Mouse (Mus musculus): ENCODE results near the gene Wfdc6b. TPM values are rescaled to one million over a fixed set of nuclear protein-coding genes. Genes with fewer than 3 reads are reported as not detected.

The Wfdc6b gene
- total and polyA plus RNA-seq, 2 experiments from 2014 or later, result not detected

DNA sequence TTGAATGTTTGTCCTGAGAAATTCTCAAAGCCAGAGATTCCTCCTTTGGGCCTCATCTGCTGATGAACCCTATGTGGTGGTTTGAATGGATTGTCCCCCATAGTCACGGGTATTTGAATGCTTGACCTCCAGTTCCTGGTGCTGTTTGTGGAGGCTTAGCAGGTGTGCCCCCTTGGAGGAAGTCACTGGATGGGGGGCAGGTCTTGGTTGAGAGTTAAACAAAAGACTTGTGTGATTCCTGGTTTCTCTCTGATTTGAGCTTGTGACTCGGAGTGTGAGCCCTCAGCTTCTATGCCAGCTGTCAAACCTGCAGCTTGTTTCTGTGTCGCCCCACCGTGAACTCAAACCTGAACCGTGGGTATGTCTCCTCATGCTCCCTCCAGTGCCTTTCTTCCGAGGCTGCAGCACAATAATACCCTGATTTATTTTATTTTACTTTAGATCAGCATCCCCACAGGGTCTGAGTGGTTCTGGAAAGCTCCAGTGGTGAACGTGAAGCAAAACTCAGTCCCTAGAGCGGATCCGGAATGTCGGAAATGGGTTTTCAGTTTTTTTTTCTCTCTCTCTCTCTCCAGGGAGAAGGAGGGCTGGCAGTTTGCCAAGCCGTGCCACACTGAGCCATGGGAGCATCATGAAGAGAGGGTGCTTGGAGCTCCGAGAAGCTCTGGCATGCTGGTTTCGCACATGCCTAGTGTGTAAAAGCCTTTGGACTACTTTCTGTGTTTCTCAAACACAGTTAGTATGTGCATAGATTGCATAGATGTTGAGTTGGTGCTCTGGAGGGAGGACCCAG, 28.8 kb downstream of the Wfdc6b start:
- H3K27me3 ChIP-seq (ENCODE audit: control insufficient read depth, insufficient read depth, low read length), result no peaks in the 10 kb centered on the region
- ATAC-seq (ENCODE audit: insufficient read depth, low read depth) (no peak), DNase-seq (ENCODE audit: low spot score) (no peak)
- no peaks in the 10 kb centered on the region for H3K36me3 ChIP-seq (replicated peaks; ENCODE audit: control insufficient read depth, insufficient read depth, low read length)
- H3K9ac ChIP-seq (replicated peaks; ENCODE audit: low read depth, low read length), result no peak overlapping the region
- H3K9me3 ChIP-seq (replicated peaks; ENCODE audit: control insufficient read depth, low read length), result 0 out of 2 replicates have a peak, but pooled peaks cover 3% of the 10 kb centered on the region
- no peaks in the 10 kb centered on the region for H3K4me1 ChIP-seq (ENCODE audit: control insufficient read depth, insufficient read depth)
- H3K4me2 ChIP-seq (ENCODE audit: low read depth, low read length), result no peak overlapping the region
- TF ChIP-seq CTCF (IDR thresholded peaks at IDR 0.05; ENCODE audit: low read depth) (no peak), EP300 (IDR thresholded peaks at IDR 0.05; ENCODE audit: low read depth) (no peak)
- WGBS, result 70% methylated on average over 13 of the region's 13 CpGs
- no peak overlapping the region for H3K27ac ChIP-seq (ENCODE audit: low read depth)
- no peak overlapping the region for H3K4me3 ChIP-seq (ENCODE audit: low read depth, low read length)

DNA sequence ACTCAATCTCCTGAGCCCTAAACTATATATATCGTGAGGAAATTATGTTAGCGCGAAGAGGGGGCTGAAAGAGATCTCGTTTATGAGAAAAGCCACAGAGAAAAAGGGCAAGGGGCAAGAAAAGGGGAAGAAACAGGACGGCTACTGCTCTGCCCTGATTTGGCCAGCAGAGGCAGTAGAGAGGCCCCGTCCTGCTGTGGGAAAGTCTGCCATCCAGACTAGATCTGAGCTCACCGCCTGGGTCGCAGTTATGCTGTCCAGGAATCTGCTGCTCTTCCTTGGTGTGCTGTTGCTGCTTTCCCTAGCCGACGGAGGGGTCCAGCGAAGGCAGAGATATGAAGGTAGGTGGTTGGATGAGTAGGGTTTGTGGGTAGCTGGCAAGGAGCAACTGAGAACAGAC, 42.5 kb downstream of the Wfdc6b start, which contains the start of gene Wfdc10:
Gene Wfdc10 (plus strand): TSS at position 189 of the 400 bp plus-strand sequence.
- H3K4me3 ChIP-seq (ENCODE audit: low read depth, low read length), result no peak within 1 kb of the TSS
- no peaks in the 10 kb centered on the region for H3K27me3 ChIP-seq (ENCODE audit: control insufficient read depth, insufficient read depth, low read length)
- ATAC-seq (ENCODE audit: insufficient read depth, low read depth) (no peak), DNase-seq (ENCODE audit: low spot score) (peak; percentile 49)
- TF ChIP-seq EP300 (IDR thresholded peaks at IDR 0.05; ENCODE audit: low read depth), result no peak
- peak; percentile 70 for TF ChIP-seq CTCF (IDR thresholded peaks at IDR 0.05; ENCODE audit: low read depth)
- no peaks in the 10 kb centered on the region for H3K36me3 ChIP-seq (replicated peaks; ENCODE audit: control insufficient read depth, insufficient read depth, low read length)
- H3K4me2 ChIP-seq (ENCODE audit: low read depth, low read length), result no peak within 1 kb of the TSS
- no peak within 1 kb of the TSS for H3K27ac ChIP-seq (ENCODE audit: low read depth)
- H3K4me1 ChIP-seq (ENCODE audit: control insufficient read depth, insufficient read depth), result no peaks in the 10 kb centered on the region
- H3K9me3 ChIP-seq (replicated peaks; ENCODE audit: control insufficient read depth, low read length), result no peaks in the 10 kb centered on the region
- H3K9ac ChIP-seq (replicated peaks; ENCODE audit: low read depth, low read length), result no peak within 1 kb of the TSS
- 13% methylated on average over 11 of the region's 11 CpGs for WGBS

DNA sequence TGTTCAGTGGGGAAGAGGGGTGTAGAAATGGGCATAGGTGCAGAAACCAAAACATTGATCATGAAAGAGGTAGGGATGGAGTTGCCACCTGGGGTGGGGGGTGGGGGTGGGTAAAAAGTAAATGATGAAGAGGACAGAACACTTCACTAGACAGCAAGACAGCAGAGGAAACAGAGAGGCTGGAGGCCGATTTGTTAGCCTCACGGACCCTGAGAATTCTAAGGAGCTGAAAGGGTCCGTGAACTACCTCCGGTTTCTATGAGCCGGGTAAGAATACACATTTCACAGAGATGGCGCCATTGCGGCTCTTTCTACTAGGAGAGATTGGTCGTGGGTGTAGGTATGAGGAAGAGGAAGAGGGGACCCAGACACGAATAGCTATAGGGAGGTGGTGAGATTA, 43.2 kb downstream of the Wfdc6b start, which contains the start of gene Wfdc9:
Gene Wfdc9 (minus strand): TSS at position 101 of the 400 bp plus-strand sequence.
- H3K27ac ChIP-seq (ENCODE audit: low read depth), result no peak within 1 kb of the TSS
- no peak within 1 kb of the TSS for H3K4me2 ChIP-seq (ENCODE audit: low read depth, low read length)
- DNase-seq (ENCODE audit: low spot score), result no peak
- no peaks in the 10 kb centered on the region for H3K4me1 ChIP-seq (ENCODE audit: control insufficient read depth, insufficient read depth)
- H3K4me3 ChIP-seq (ENCODE audit: low read depth, low read length), result no peak within 1 kb of the TSS
- ATAC-seq (ENCODE audit: insufficient read depth, low read depth), result no peak
- H3K9me3 ChIP-seq (replicated peaks; ENCODE audit: control insufficient read depth, low read length), result no peaks in the 10 kb centered on the region
- WGBS, result 73% methylated on average over 9 of the region's 9 CpGs
- no peaks in the 10 kb centered on the region for H3K36me3 ChIP-seq (replicated peaks; ENCODE audit: control insufficient read depth, insufficient read depth, low read length)
- TF ChIP-seq CTCF (IDR thresholded peaks at IDR 0.05; ENCODE audit: low read depth) (no peak), EP300 (IDR thresholded peaks at IDR 0.05; ENCODE audit: low read depth) (no peak)
- H3K27me3 ChIP-seq (ENCODE audit: control insufficient read depth, insufficient read depth, low read length), result no peaks in the 10 kb centered on the region
- no peak within 1 kb of the TSS for H3K9ac ChIP-seq (replicated peaks; ENCODE audit: low read depth, low read length)

DNA sequence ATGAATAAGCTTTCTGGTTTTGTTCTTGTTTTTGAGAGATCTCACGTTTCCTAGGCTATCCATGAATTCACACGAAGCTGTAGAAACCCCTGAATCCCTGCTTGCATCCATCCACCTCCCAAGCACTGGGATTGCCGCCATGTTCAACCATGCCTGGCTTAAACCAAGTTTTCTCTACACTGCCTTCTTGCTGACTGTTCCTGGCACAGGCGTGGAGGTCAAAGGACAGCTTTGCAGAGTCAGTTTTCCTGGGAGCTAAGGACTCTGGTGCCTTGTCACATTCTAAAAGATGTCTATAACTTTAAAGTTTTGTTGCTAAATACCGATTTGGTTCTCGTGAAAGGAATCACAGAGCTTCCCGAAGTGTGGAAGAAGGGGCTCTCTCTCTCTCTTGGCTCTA, 51.5 kb downstream of the Wfdc6b start:
- WGBS, result 78% methylated on average over 7 of the region's 7 CpGs
- Histone ChIP-seq H3K4me2 (ENCODE audit: low read depth, low read length) (no peak overlapping the region), H3K27me3 (ENCODE audit: control insufficient read depth, insufficient read depth, low read length) (no peaks in the 10 kb centered on the region), H3K4me1 (ENCODE audit: control insufficient read depth, insufficient read depth) (no peaks in the 10 kb centered on the region), H3K9ac (replicated peaks; ENCODE audit: low read depth, low read length) (no peak overlapping the region), H3K36me3 (replicated peaks; ENCODE audit: control insufficient read depth, insufficient read depth, low read length) (no peaks in the 10 kb centered on the region), H3K9me3 (replicated peaks; ENCODE audit: control insufficient read depth, low read length) (no peaks in the 10 kb centered on the region), H3K27ac (ENCODE audit: low read depth) (no peak overlapping the region), H3K4me3 (ENCODE audit: low read depth, low read length) (no peak overlapping the region)
- DNase-seq (ENCODE audit: low spot score), result no peak
- TF ChIP-seq EP300 (IDR thresholded peaks at IDR 0.05; ENCODE audit: low read depth) (no peak), CTCF (IDR thresholded peaks at IDR 0.05; ENCODE audit: low read depth) (no peak)
- ATAC-seq (ENCODE audit: insufficient read depth, low read depth), result no peak

Other genes with a start within 250 kb of the Wfdc6b start
Only the 30 nearest of the 33 such genes appear.
- gene Rbpjl, start 210.4 kb upstream of the Wfdc6b start, total RNA-seq (2014; rRNA removed; ENCODE audit: low replicate concordance), result not detected in 2 replicates
- 0.04 and 0.05 TPM in 2 replicates for gene Rbpjl, start 210.4 kb upstream of the Wfdc6b start, polyA plus RNA-seq (2015; fragmentation: Nextera tagmentation; extraction: Ambion mirVana)
- 1.7 and 3.3 TPM in 2 replicates for gene Matn4, start 208.4 kb upstream of the Wfdc6b start, total RNA-seq (2014; rRNA removed; ENCODE audit: low replicate concordance)
- 1.1 and 1.5 TPM in 2 replicates for gene Matn4, start 208.4 kb upstream of the Wfdc6b start, polyA plus RNA-seq (2015; fragmentation: Nextera tagmentation; extraction: Ambion mirVana)
- gene Sdc4, start 169.6 kb upstream of the Wfdc6b start, total RNA-seq (2014; rRNA removed; ENCODE audit: low replicate concordance), result 42.2 and 46.5 TPM in 2 replicates
- 30.4 and 30.7 TPM in 2 replicates for gene Sdc4, start 169.6 kb upstream of the Wfdc6b start, polyA plus RNA-seq (2015; fragmentation: Nextera tagmentation; extraction: Ambion mirVana)
- 71.8 and 87.9 TPM in 2 replicates for gene Sys1, start 156.6 kb upstream of the Wfdc6b start, total RNA-seq (2014; rRNA removed; ENCODE audit: low replicate concordance)
- gene Sys1, start 156.6 kb upstream of the Wfdc6b start, polyA plus RNA-seq (2015; fragmentation: Nextera tagmentation; extraction: Ambion mirVana), result 37.6 and 39.1 TPM in 2 replicates
- 6.7 and 34.3 TPM in 2 replicates for gene Gm20458, start 152.6 kb upstream of the Wfdc6b start, total RNA-seq (2014; rRNA removed; ENCODE audit: low replicate concordance)
- 15.4 and 15.5 TPM in 2 replicates for gene Gm20458, start 152.6 kb upstream of the Wfdc6b start, polyA plus RNA-seq (2015; fragmentation: Nextera tagmentation; extraction: Ambion mirVana)
- gene Trp53tg5, start 139.8 kb upstream of the Wfdc6b start, total RNA-seq (2014; rRNA removed; ENCODE audit: low replicate concordance), result not detected in 2 replicates
- gene Trp53tg5, start 139.8 kb upstream of the Wfdc6b start, polyA plus RNA-seq (2015; fragmentation: Nextera tagmentation; extraction: Ambion mirVana), result not detected in 2 replicates
- 22.3 and 26.6 TPM in 2 replicates for gene Dbndd2, start 127.4 kb upstream of the Wfdc6b start, total RNA-seq (2014; rRNA removed; ENCODE audit: low replicate concordance)
- 16.8 and 16.9 TPM in 2 replicates for gene Dbndd2, start 127.4 kb upstream of the Wfdc6b start, polyA plus RNA-seq (2015; fragmentation: Nextera tagmentation; extraction: Ambion mirVana)
- gene Pigt, start 116.0 kb upstream of the Wfdc6b start, total RNA-seq (2014; rRNA removed; ENCODE audit: low replicate concordance), result 45.0 and 51.0 TPM in 2 replicates
- 30.9 and 32.0 TPM in 2 replicates for gene Pigt, start 116.0 kb upstream of the Wfdc6b start, polyA plus RNA-seq (2015; fragmentation: Nextera tagmentation; extraction: Ambion mirVana)
- 2.9 and 8.5 TPM in 2 replicates for gene Wfdc2, start 51.1 kb upstream of the Wfdc6b start, total RNA-seq (2014; rRNA removed; ENCODE audit: low replicate concordance)
- gene Wfdc2, start 51.1 kb upstream of the Wfdc6b start, polyA plus RNA-seq (2015; fragmentation: Nextera tagmentation; extraction: Ambion mirVana), result 0.74 and 23.0 TPM in 2 replicates
- not detected in 2 replicates for gene Spint3, start 40.1 kb upstream of the Wfdc6b start, total RNA-seq (2014; rRNA removed; ENCODE audit: low replicate concordance)
- not detected in 2 replicates for gene Spint3, start 40.1 kb upstream of the Wfdc6b start, polyA plus RNA-seq (2015; fragmentation: Nextera tagmentation; extraction: Ambion mirVana)
- gene Wfdc6a, start 28.1 kb upstream of the Wfdc6b start, total RNA-seq (2014; rRNA removed; ENCODE audit: low replicate concordance), result not detected in 2 replicates
- 0.25 and 0.30 TPM in 2 replicates for gene Wfdc6a, start 28.1 kb upstream of the Wfdc6b start, polyA plus RNA-seq (2015; fragmentation: Nextera tagmentation; extraction: Ambion mirVana)
- gene Eppin, start 19.9 kb upstream of the Wfdc6b start, total RNA-seq (2014; rRNA removed; ENCODE audit: low replicate concordance), result not detected in 2 replicates
- not detected in 2 replicates for gene Eppin, start 19.9 kb upstream of the Wfdc6b start, polyA plus RNA-seq (2015; fragmentation: Nextera tagmentation; extraction: Ambion mirVana)
- gene Wfdc8, start 104 bp downstream of the Wfdc6b start, total RNA-seq (2014; rRNA removed; ENCODE audit: low replicate concordance), result not detected in 2 replicates
- gene Wfdc8, start 104 bp downstream of the Wfdc6b start, polyA plus RNA-seq (2015; fragmentation: Nextera tagmentation; extraction: Ambion mirVana), result not detected in 2 replicates
- gene Wfdc16, start 25.3 kb downstream of the Wfdc6b start, total RNA-seq (2014; rRNA removed; ENCODE audit: low replicate concordance), result not detected in 2 replicates
- not detected in 2 replicates for gene Wfdc16, start 25.3 kb downstream of the Wfdc6b start, polyA plus RNA-seq (2015; fragmentation: Nextera tagmentation; extraction: Ambion mirVana)
- not detected in 2 replicates for gene Wfdc10, start 42.5 kb downstream of the Wfdc6b start, total RNA-seq (2014; rRNA removed; ENCODE audit: low replicate concordance)
- gene Wfdc10, start 42.5 kb downstream of the Wfdc6b start, polyA plus RNA-seq (2015; fragmentation: Nextera tagmentation; extraction: Ambion mirVana), result not detected in 2 replicates
- not detected in 2 replicates for gene Wfdc9, start 43.1 kb downstream of the Wfdc6b start, total RNA-seq (2014; rRNA removed; ENCODE audit: low replicate concordance)
- not detected in 2 replicates for gene Wfdc9, start 43.1 kb downstream of the Wfdc6b start, polyA plus RNA-seq (2015; fragmentation: Nextera tagmentation; extraction: Ambion mirVana)
- not detected in 2 replicates for gene Wfdc11, start 60.6 kb downstream of the Wfdc6b start, total RNA-seq (2014; rRNA removed; ENCODE audit: low replicate concordance)
- gene Wfdc11, start 60.6 kb downstream of the Wfdc6b start, polyA plus RNA-seq (2015; fragmentation: Nextera tagmentation; extraction: Ambion mirVana), result not detected in 2 replicates
- not detected in 2 replicates for gene Wfdc13, start 71.6 kb downstream of the Wfdc6b start, total RNA-seq (2014; rRNA removed; ENCODE audit: low replicate concordance)
- gene Wfdc13, start 71.6 kb downstream of the Wfdc6b start, polyA plus RNA-seq (2015; fragmentation: Nextera tagmentation; extraction: Ambion mirVana), result not detected in 2 replicates
- gene Spint4, start 85.0 kb downstream of the Wfdc6b start, total RNA-seq (2014; rRNA removed; ENCODE audit: low replicate concordance), result not detected in 2 replicates
- gene Spint4, start 85.0 kb downstream of the Wfdc6b start, polyA plus RNA-seq (2015; fragmentation: Nextera tagmentation; extraction: Ambion mirVana), result not detected in 2 replicates
- not detected in 2 replicates for gene Spint5, start 101.8 kb downstream of the Wfdc6b start, total RNA-seq (2014; rRNA removed; ENCODE audit: low replicate concordance)
- gene Spint5, start 101.8 kb downstream of the Wfdc6b start, polyA plus RNA-seq (2015; fragmentation: Nextera tagmentation; extraction: Ambion mirVana), result not detected in 2 replicates
- gene Wfdc3, start 132.4 kb downstream of the Wfdc6b start, total RNA-seq (2014; rRNA removed; ENCODE audit: low replicate concordance), result not detected in 2 replicates
- 0.46 and 0.51 TPM in 2 replicates for gene Wfdc3, start 132.4 kb downstream of the Wfdc6b start, polyA plus RNA-seq (2015; fragmentation: Nextera tagmentation; extraction: Ambion mirVana)
- 8.9 and 19.1 TPM in 2 replicates for gene Dnttip1, start 132.5 kb downstream of the Wfdc6b start, total RNA-seq (2014; rRNA removed; ENCODE audit: low replicate concordance)
- 42.8 and 43.3 TPM in 2 replicates for gene Dnttip1, start 132.5 kb downstream of the Wfdc6b start, polyA plus RNA-seq (2015; fragmentation: Nextera tagmentation; extraction: Ambion mirVana)
- 175 and 320 TPM in 2 replicates for gene Ube2c, start 156.4 kb downstream of the Wfdc6b start, total RNA-seq (2014; rRNA removed; ENCODE audit: low replicate concordance)
- 116 and 117 TPM in 2 replicates for gene Ube2c, start 156.4 kb downstream of the Wfdc6b start, polyA plus RNA-seq (2015; fragmentation: Nextera tagmentation; extraction: Ambion mirVana)
- gene Tnnc2, start 166.4 kb downstream of the Wfdc6b start, total RNA-seq (2014; rRNA removed; ENCODE audit: low replicate concordance), result 4.9 and 5.0 TPM in 2 replicates
- gene Tnnc2, start 166.4 kb downstream of the Wfdc6b start, polyA plus RNA-seq (2015; fragmentation: Nextera tagmentation; extraction: Ambion mirVana), result 0.18 and 0.25 TPM in 2 replicates
- gene Snx21, start 172.3 kb downstream of the Wfdc6b start, total RNA-seq (2014; rRNA removed; ENCODE audit: low replicate concordance), result 46.4 and 98.1 TPM in 2 replicates
- 29.8 and 30.8 TPM in 2 replicates for gene Snx21, start 172.3 kb downstream of the Wfdc6b start, polyA plus RNA-seq (2015; fragmentation: Nextera tagmentation; extraction: Ambion mirVana)
- gene Acot8, start 191.4 kb downstream of the Wfdc6b start, total RNA-seq (2014; rRNA removed; ENCODE audit: low replicate concordance), result 10.6 and 28.9 TPM in 2 replicates
- 11.4 and 14.1 TPM in 2 replicates for gene Acot8, start 191.4 kb downstream of the Wfdc6b start, polyA plus RNA-seq (2015; fragmentation: Nextera tagmentation; extraction: Ambion mirVana)
- gene Zswim3, start 191.6 kb downstream of the Wfdc6b start, total RNA-seq (2014; rRNA removed; ENCODE audit: low replicate concordance), result 0.93 and 2.8 TPM in 2 replicates
- 3.3 and 3.4 TPM in 2 replicates for gene Zswim3, start 191.6 kb downstream of the Wfdc6b start, polyA plus RNA-seq (2015; fragmentation: Nextera tagmentation; extraction: Ambion mirVana)
- 5.4 TPM in 2 replicates for gene Zswim1, start 209.2 kb downstream of the Wfdc6b start, total RNA-seq (2014; rRNA removed; ENCODE audit: low replicate concordance)
- gene Zswim1, start 209.2 kb downstream of the Wfdc6b start, polyA plus RNA-seq (2015; fragmentation: Nextera tagmentation; extraction: Ambion mirVana), result 7.0 and 7.4 TPM in 2 replicates
- gene Spata25, start 215.0 kb downstream of the Wfdc6b start, total RNA-seq (2014; rRNA removed; ENCODE audit: low replicate concordance), result not detected in 2 replicates
- gene Spata25, start 215.0 kb downstream of the Wfdc6b start, polyA plus RNA-seq (2015; fragmentation: Nextera tagmentation; extraction: Ambion mirVana), result not detected in 2 replicates
- 259 and 263 TPM in 2 replicates for gene Ctsa, start 219.4 kb downstream of the Wfdc6b start, total RNA-seq (2014; rRNA removed; ENCODE audit: low replicate concordance)
- gene Ctsa, start 219.4 kb downstream of the Wfdc6b start, polyA plus RNA-seq (2015; fragmentation: Nextera tagmentation; extraction: Ambion mirVana), result 133 and 134 TPM in 2 replicates